Comparison of ENCODE assay signal across 25 mouse cellular contexts in the genomic region with DNA sequence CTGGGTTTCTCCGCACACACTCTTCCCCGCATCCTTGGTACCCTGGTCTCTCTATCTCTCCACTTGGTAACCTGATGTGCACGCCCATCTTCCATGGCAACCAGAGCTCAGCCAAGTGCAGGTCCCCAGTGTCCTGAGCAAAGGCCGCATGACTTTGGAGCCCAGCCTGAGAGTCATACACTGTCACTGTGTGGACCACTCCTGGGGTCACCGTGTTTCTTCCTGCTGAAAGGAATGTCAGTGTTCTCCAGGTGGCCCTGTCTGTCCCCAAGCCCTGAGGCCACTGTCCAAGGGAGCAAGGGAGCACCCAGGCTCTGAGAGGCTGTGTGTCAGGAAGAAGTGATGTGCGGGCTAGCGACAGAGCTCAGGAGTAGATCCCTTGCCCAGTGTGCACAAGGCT. TPM values are rescaled to one million over a fixed set of nuclear protein-coding genes. Genes with fewer than 3 reads are reported as not detected.
"Had no signal": no experiment of that assay in that cellular context is flagged by ENCODE, and none has a peak within 500 bp of the region (broad histone marks: within the 10 kb centered on the region; RNA-seq: fewer than 3 reads in every experiment).

No protein-coding gene starts in this region.

- ATAC-seq: forebrain, postnatal 0 days; hindbrain, postnatal 0 days; intestine, embryonic 16.5 days; liver, postnatal 0 days had no signal

- H3K9ac ChIP-seq: forebrain, postnatal 0 days; heart, embryonic 13.5 days; heart, embryonic 15.5 days; hindbrain, embryonic 13.5 days; hindbrain, embryonic 15.5 days; limb, embryonic 12.5 days; liver, embryonic 13.5 days; liver, embryonic 15.5 days; liver, postnatal 0 days had no signal

- H3K4me3 ChIP-seq: heart, adult 2 months; heart, embryonic 13.5 days; heart, embryonic 15.5 days; hindbrain, embryonic 13.5 days; hindbrain, embryonic 15.5 days; layer of hippocampus, adult 2 months; left cerebral cortex, adult 2 months; limb, embryonic 10.5 days; limb, embryonic 12.5 days; liver, embryonic 13.5 days; liver, embryonic 15.5 days had no signal

- H3K4me2 ChIP-seq: heart, embryonic 11.5 days; heart, embryonic 13.5 days; heart, embryonic 15.5 days; hindbrain, embryonic 13.5 days; hindbrain, embryonic 15.5 days; limb, embryonic 12.5 days; liver, embryonic 13.5 days; liver, embryonic 15.5 days had no signal

- H3K27ac ChIP-seq: heart, adult 2 months; heart, embryonic 13.5 days; heart, embryonic 15.5 days; hindbrain, embryonic 13.5 days; hindbrain, embryonic 15.5 days; hindbrain, postnatal 0 days; kidney, postnatal 0 days; layer of hippocampus, adult 2 months; left cerebral cortex, adult 2 months; limb, embryonic 10.5 days; limb, embryonic 12.5 days; liver, embryonic 13.5 days; liver, embryonic 15.5 days had no signal

- DNase-seq: forebrain, postnatal 0 days; gastrocnemius, postnatal 14 days; gastrocnemius, postnatal 36 days; heart, adult 11 months; heart, adult 2 months; heart, postnatal 14 days; heart, postnatal 36 days; liver; liver, embryonic 13.5 days; liver, postnatal 0 days; lung, adult 2 months had no signal

- H3K27me3 ChIP-seq: hindbrain, embryonic 15.5 days; liver, embryonic 15.5 days had no signal

- H3K9me3 ChIP-seq: heart, embryonic 13.5 days; heart, embryonic 15.5 days; hindbrain, embryonic 13.5 days; hindbrain, embryonic 15.5 days; limb, embryonic 10.5 days; limb, embryonic 12.5 days; liver, embryonic 13.5 days; liver, embryonic 15.5 days had no signal

- H3K36me3 ChIP-seq: heart, embryonic 13.5 days; heart, embryonic 15.5 days; hindbrain, embryonic 15.5 days; limb, embryonic 10.5 days; limb, embryonic 12.5 days; liver, embryonic 13.5 days; liver, embryonic 15.5 days had no signal

RNA-seq across cellular contexts. Expression of a gene that starts 27.4 kb away (rescaled TPM):
- polyA plus RNA-seq: forebrain, postnatal 0 days; heart, embryonic 13.5 days; heart, embryonic 15.5 days; heart, postnatal 0 days; hindbrain, postnatal 0 days; kidney, postnatal 0 days; limb, embryonic 12.5 days; liver, embryonic 13.5 days; liver, embryonic 15.5 days; liver, postnatal 0 days had no signal
